Comparison of ENCODE assay signal across 1 mouse cellular context in genomic region chr9:96163983-96164382, GRCm38 (mm10). TPM values are rescaled to one million over a fixed set of nuclear protein-coding genes. Genes with fewer than 3 reads are reported as not detected.
"Had no signal": no experiment of that assay in that cellular context is flagged by ENCODE, and none has a peak within 500 bp of the region (broad histone marks: within the 10 kb centered on the region; RNA-seq: fewer than 3 reads in every experiment).

No protein-coding gene starts in this region.

RNA-seq across cellular contexts. Expression of gene Gk5, which starts 44.8 kb away (rescaled TPM):
- polyA plus RNA-seq: erythroblast, embryonic 14.5 days had no signal
